Mouse (Mus musculus) limb, embryonic 11.5 days (tissue): ENCODE measurements around the gene Muc13. TPM values are rescaled to one million over a fixed set of nuclear protein-coding genes. Genes with fewer than 3 reads are reported as not detected.
A peak's percentile ranks its signal among the peaks of the same experiment; 100 is the strongest.

Experiments
- ATAC-seq: fragments of 200-750 bp; cut with Nextera tagmentation; 2 replicates; pipeline ENCODE4 v1.8.0; 2017; ENCODE audit warnings: low read depth; ENCODE audit not compliant: insufficient number of reproducible peaks, low FRiP score, low TSS enrichment
- DNase-seq: peaks from one replicate; pipeline ENCODE4 v3.0.0-alpha.2; 2015; ENCODE audit warnings: low spot score
- H3K27ac ChIP-seq: fragments of 300-500 bp; sonication (generic); replicated peaks from 2 replicates; pipeline ENCODE4 v1.5.1; 2014; ENCODE audit warnings: low read depth, mild to moderate bottlenecking, low read length
- H3K27me3 ChIP-seq: fragments of 300-500 bp; sonication (generic); 2 replicates; pipeline ENCODE4 v1.6.1; 2014; ENCODE audit warnings: mild to moderate bottlenecking, low read length, mixed read lengths; ENCODE audit not compliant: control insufficient read depth, insufficient read depth
- H3K36me3 ChIP-seq: fragments of 300-500 bp; sonication (generic); 2 replicates; pipeline ENCODE4 v1.6.1; 2014; ENCODE audit warnings: mild to moderate bottlenecking, low read length, moderate library complexity, mixed read lengths; ENCODE audit not compliant: control insufficient read depth, insufficient read depth
- H3K4me1 ChIP-seq: fragments of 300-500 bp; sonication (generic); 2 replicates; pipeline ENCODE4 v1.6.1; 2014; ENCODE audit warnings: low read length, mixed read lengths; ENCODE audit not compliant: control insufficient read depth, insufficient read depth
- H3K4me2 ChIP-seq: fragments of 300-500 bp; sonication (generic); 2 replicates; pipeline ENCODE4 v1.6.1; 2014; ENCODE audit warnings: low read depth, mild to moderate bottlenecking, moderate library complexity; ENCODE audit not compliant: severe bottlenecking
- H3K4me3 ChIP-seq: fragments of 300-500 bp; sonication (generic); 2 replicates; pipeline ENCODE4 v1.5.1; 2014; ENCODE audit warnings: low read depth, low read length
- H3K9ac ChIP-seq: fragments of 300-500 bp; sonication (generic); 2 replicates; pipeline ENCODE4 v1.6.1; 2014; ENCODE audit warnings: mild to moderate bottlenecking, low read length
- H3K9me3 ChIP-seq: fragments of 300-500 bp; sonication (generic); 2 replicates; pipeline ENCODE4 v1.6.1; 2016; ENCODE audit warnings: low read length; ENCODE audit not compliant: control insufficient read depth
- WGBS: fragments of 180-500 bp; shearing (Covaris S2); extraction: QIAGEN DNeasy Blood & Tissue Kit; methylation state at CpG from one replicate; pipeline ENCODE4 v1.1.7; 2014; 5-methylcytosine and 5-hydroxymethylcytosine counted together
- polyA plus RNA-seq: library from polyadenylated mRNA; unstranded; fragments of >200 nt; fragmentation: Nextera tagmentation; extraction: Ambion mirVana; gene quantifications from 2 replicates; pipeline ENCODE4 v1.2.1, GENCODE M21; 2014

Gene Muc13
- polyA plus RNA-seq, 1 experiment from 2014 or later: 0.15 TPM

GRCm38 (mm10) chr16:33828496-33828895, 34.7 kb downstream of the Muc13 start:
- H3K9me3 ChIP-seq: no peaks in the 10 kb centered on the region
- H3K4me3 ChIP-seq: no peak overlapping the region
- H3K4me1 ChIP-seq: peaks cover 17% of the 10 kb centered on the region
- H3K36me3 ChIP-seq: no peaks in the 10 kb centered on the region
- ATAC-seq: no peak
- no peak overlapping the region for H3K27ac ChIP-seq
- no peaks in the 10 kb centered on the region for H3K27me3 ChIP-seq
- DNase-seq: no peak
- H3K9ac ChIP-seq: no peak overlapping the region
- 84% methylated on average over 7 of the region's 7 CpGs for WGBS
- no peak overlapping the region for H3K4me2 ChIP-seq

GRCm38 (mm10) chr16:33829301-33829831, 35.5 kb downstream of the Muc13 start, which contains the start of gene Itgb5:
Itgb5 (plus strand) TSS chr16:33829665.
- no peaks in the 10 kb centered on the region for H3K36me3 ChIP-seq
- under 1% methylated on average over 34 of the region's 43 CpGs for WGBS
- peak within 1 kb of the TSS; percentile 68 for H3K27ac ChIP-seq
- H3K9ac ChIP-seq: peak within 1 kb of the TSS; percentile 89
- H3K4me1 ChIP-seq: peaks cover 25% of the 10 kb centered on the region
- H3K4me2 ChIP-seq: peak within 1 kb of the TSS; percentile 76
- peak; percentile 87 for DNase-seq
- ATAC-seq: peak; percentile 78
- H3K4me3 ChIP-seq: peak within 1 kb of the TSS; percentile 97
- H3K9me3 ChIP-seq: no peaks in the 10 kb centered on the region
- H3K27me3 ChIP-seq: no peaks in the 10 kb centered on the region

- WGBS: 0% methylated on average over 47 of the region's 76 CpGs
- peak; percentile 37 for ATAC-seq
- no peaks in the 10 kb centered on the region for H3K27me3 ChIP-seq
- peak; percentile 70 for DNase-seq
- H3K9ac ChIP-seq: peak overlapping the region; percentile 89
- H3K36me3 ChIP-seq: no peaks in the 10 kb centered on the region
- peak overlapping the region; percentile 76 for H3K4me2 ChIP-seq
- H3K4me3 ChIP-seq: peak overlapping the region; percentile 97
- no peaks in the 10 kb centered on the region for H3K9me3 ChIP-seq
- H3K4me1 ChIP-seq: peaks cover 31% of the 10 kb centered on the region
- H3K27ac ChIP-seq: peak overlapping the region; percentile 68
These were observed 36.1 kb downstream of the Muc13 start for GRCm38 (mm10) chr16:33829842-33830511.

- H3K4me1 ChIP-seq: peaks cover 31% of the 10 kb centered on the region
- WGBS: 2% methylated on average over 18 of the region's 18 CpGs
- H3K36me3 ChIP-seq: no peaks in the 10 kb centered on the region
- H3K4me3 ChIP-seq: peak overlapping the region; percentile 97
- ATAC-seq: no peak
- H3K9ac ChIP-seq: peak overlapping the region; percentile 89
- H3K27ac ChIP-seq: peak overlapping the region; percentile 68; the same call in 1 of the 2 replicates
- H3K4me2 ChIP-seq: peak overlapping the region; percentile 76
- H3K9me3 ChIP-seq: no peaks in the 10 kb centered on the region
- no peak for DNase-seq
- no peaks in the 10 kb centered on the region for H3K27me3 ChIP-seq
These were observed 36.8 kb downstream of the Muc13 start for GRCm38 (mm10) chr16:33830512-33831105.

GRCm38 (mm10) chr16:33832057-33832456, 38.2 kb downstream of the Muc13 start:
- no peak for DNase-seq
- no peaks in the 10 kb centered on the region for H3K27me3 ChIP-seq
- no peak overlapping the region for H3K4me3 ChIP-seq
- H3K9ac ChIP-seq: no peak overlapping the region
- H3K9me3 ChIP-seq: no peaks in the 10 kb centered on the region
- H3K4me2 ChIP-seq: peak overlapping the region; percentile 48; the same call in 1 of the 2 replicates
- ATAC-seq: no peak
- H3K4me1 ChIP-seq: peaks cover 33% of the 10 kb centered on the region
- peak overlapping the region; percentile 72 for H3K27ac ChIP-seq
- WGBS: 43% methylated on average over 6 of the region's 6 CpGs
- H3K36me3 ChIP-seq: no peaks in the 10 kb centered on the region

GRCm38 (mm10) chr16:33832728-33833428, 39.0 kb downstream of the Muc13 start:
- Histone ChIP-seq H3K27me3 (no peaks in the 10 kb centered on the region), H3K36me3 (no peaks in the 10 kb centered on the region), H3K4me3 (peak overlapping the region; percentile 24), H3K4me1 (peaks cover 35% of the 10 kb centered on the region), H3K4me2 (peak overlapping the region; percentile 48), H3K9ac (0 out of 2 replicates have a peak overlapping the region, but pooled peaks have one; percentile 37), H3K27ac (peak overlapping the region; percentile 72), H3K9me3 (no peaks in the 10 kb centered on the region)
- WGBS: under 1% methylated on average over 21 of the region's 21 CpGs
- peak; percentile 82 for DNase-seq
- ATAC-seq: peak; percentile 48

GRCm38 (mm10) chr16:33833429-33833753, 39.6 kb downstream of the Muc13 start:
- H3K27me3 ChIP-seq: no peaks in the 10 kb centered on the region
- peak overlapping the region; percentile 24; the same call in 1 of the 2 replicates for H3K4me3 ChIP-seq
- no peaks in the 10 kb centered on the region for H3K9me3 ChIP-seq
- 0 out of 2 replicates have a peak overlapping the region, but pooled peaks have one; percentile 37 for H3K9ac ChIP-seq
- no peak for DNase-seq
- WGBS: 4% methylated on average over 5 of the region's 5 CpGs
- peaks cover 33% of the 10 kb centered on the region for H3K4me1 ChIP-seq
- no peak for ATAC-seq
- peak overlapping the region; percentile 72 for H3K27ac ChIP-seq
- no peaks in the 10 kb centered on the region for H3K36me3 ChIP-seq
- H3K4me2 ChIP-seq: peak overlapping the region; percentile 48
